Mouse (Mus musculus): ENCODE measurements at regions not wholly inside any gene's neighbourhood (a gene's known extent, or its start where the extent isn't known, plus 50 kb on each side); places are given as distances from the start of the nearest gene placed in this dataset.

DNA sequence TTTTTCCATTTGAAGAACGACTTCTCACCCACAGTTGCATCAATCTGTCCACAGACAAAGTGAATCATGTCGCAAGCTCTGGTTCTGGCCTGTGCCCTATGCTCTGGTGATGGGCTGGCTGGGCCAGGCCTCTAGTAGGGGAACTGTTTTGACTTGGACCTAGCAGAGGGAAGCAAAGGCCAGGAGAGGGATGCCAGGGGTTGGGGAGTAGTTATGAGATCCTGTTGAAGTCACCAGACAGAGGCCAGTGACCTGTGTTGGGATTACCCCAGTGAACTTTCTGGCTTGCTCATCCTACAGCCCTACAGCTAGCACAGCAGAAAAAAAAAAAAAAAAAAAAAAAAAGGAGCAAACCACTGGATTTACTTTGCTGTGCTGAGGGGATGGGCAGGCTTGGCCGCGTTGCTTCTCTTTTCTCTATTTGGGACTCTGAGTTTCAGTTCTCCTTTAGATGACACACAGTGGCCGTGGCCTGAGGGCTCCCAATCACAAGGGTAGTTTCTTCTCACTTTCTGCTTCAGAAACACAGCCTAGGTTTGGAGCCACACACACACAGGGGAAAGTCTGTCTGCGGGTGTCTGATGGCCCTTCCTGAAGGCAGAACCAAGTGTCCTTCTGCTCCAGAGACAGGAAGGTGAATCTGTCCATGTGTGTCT, 228.2 kb downstream of the Uaca start:
- TF ChIP-seq CTCF (IDR thresholded peaks at IDR 0.05; ENCODE audit: borderline replicate concordance, insufficient read depth, low read length) (no peak), POLR2A (IDR thresholded peaks at IDR 0.05; ENCODE audit: low read depth, low read length) (no peak)

All from embryonic fibroblast, embryonic 13.5 days (primary cell).